Mouse (Mus musculus) left cerebral cortex, adult 11 months (tissue): ENCODE measurements around the gene Smarcd2.

Experiments used
- DNase-seq: peaks from one replicate; pipeline ENCODE4 v3.0.0; 2022; ENCODE audit warnings: low spot score

Smarcd2 gene

DNA sequence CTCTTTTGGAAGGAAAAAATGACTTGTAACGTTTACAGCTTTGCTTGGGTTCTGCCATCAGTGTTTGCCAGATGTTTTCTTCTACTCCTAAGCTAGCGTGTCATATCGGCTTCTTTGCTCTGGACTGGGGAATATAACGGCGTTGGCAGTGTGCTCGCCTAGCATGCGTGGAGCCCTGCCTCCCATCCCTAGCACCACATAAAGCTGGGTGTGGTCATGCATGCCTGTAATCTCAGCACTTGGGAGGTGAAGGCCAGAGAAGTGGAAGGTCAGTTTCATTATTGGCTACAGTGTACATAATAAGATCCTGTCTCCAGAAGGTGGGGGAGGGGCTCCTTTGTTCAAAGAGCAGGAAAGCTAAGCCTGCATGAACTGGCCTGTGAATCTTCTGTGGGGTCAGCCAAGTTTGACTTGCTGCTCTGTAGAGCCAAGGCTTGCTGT lies 2.2 kb upstream of the Smarcd2 start:
- no peak for DNase-seq

DNA sequence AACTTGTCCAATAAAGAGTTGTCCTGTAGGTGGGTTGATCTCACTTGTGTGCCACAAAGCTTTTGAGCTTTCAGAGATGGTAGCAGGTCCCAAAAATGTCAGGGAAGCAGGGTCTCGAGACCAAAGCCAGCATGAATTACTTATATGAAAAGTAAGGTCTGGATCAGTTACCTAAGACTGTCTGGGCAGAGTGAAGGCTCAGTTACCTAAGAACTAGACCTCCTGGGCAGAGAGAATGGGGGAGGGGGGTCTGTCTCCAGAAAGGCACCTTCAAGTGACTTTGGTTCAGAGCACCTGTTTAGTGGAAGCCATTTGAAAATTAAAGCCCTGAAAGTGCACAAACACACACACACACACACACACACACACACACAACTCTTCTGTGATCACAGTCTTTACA lies 1.6 kb upstream of the Smarcd2 start:
- no peak for DNase-seq

DNA sequence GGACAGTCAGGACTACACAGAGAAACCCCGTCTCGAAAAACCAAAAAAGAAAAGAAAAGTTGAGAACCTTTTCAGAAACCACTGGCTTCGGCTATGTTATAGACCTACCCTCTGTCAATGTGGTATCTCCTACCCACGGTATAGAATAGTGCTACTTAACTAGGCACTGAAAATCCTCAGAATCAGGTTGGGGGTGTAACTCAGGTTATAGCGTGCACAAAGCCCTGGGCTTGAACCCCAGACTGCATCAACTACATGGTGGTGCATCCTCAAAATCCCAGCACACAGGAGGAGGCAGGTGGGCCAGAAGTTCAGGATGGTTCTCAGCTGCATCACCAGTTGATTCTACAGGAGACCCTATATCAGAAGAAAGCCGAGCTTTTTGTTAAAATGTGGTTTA lies 1.0 kb upstream of the Smarcd2 start:
- no peak for DNase-seq

DNA sequence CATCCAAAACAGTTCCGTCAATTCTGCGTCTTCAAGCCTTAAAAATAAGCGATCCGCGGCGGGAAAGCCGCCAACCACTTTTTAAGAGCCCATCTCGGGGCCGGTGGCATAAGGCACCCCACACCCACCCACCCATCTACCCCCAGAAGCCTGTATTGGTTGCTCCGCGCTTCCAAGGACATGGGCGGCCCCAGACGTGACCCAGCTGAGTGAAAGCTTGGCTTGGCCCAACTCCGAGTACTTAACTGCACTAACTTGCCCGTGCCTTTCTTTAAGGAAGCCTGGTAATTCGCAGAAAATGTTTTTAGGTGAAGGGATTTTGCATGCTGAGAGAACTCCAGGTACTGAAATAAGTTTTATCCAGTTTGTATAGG lies 526 bp upstream of the Smarcd2 start:
- no peak for DNase-seq

DNA sequence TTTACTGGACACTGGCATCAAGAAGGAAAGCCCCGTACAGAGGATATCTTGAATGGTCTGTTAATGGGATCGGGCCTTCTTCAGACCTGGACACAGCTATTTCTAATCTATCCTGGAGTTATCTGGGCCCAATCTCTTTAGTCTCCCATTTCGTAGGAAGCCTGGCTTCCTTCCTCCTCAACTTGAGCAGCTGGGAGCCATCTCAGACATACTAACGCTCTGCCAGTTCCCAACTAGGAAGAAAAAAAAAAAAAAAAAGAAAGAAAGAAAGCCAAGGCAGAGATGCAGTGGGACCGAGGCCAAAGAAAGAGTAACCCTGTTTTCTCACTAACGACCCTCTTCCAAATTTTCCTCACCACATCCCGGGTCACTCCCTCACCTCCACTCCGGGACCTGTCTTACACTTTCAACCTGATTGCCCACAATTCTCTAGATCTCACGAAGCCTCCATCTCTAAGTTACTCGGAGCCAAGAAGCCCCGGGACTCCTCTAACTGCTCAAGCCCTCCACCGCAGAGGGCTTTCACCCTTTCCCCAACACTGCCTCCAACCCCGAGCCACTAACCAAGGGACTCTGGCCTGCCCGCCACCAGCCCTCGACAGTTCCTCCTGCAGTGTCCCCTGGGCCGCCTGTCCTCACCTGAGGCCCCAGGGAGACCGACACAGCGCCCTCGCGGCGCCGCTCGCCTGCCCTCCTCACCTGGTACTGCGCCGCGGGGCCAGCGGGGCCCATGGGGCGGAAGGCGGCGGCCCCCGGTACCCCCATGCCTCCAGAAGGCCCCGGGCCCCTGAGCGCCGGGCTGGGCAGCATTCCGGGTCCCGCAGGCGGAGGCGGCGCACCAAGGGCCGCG lies 753 bp downstream of the Smarcd2 start:
- no peak for DNase-seq

DNA sequence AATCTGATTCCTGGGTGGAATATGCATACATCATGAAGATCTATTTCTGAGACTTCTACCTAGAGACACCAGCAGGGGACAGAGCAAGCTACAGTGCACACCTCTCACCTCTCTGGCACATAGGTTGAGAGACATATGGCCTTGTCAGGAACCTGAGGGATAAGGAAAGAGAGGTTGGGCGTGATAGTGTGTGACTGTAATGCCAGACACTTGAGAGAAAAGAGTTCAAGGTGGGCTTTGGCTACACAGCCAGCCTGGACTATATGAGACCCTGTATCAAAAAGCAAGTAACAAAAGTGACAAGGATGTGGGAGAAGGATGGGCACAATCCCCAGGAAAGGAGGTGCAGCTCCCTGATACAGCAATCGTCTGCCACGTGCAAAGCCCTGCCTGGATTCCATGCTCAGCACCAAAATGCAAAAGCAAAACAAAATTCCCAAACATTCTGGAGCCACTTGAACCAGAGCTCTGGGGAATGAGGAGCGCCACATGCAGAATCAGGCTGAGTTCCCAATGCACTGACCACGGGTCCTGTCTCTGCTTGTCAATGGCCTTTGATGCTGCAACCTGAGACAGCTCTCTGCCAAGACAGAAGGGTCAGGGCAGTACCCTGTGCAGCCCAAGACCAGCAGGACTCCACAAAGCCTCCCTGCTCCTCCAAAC lies 1.5 kb downstream of the Smarcd2 start:
- DNase-seq, result no peak

DNA sequence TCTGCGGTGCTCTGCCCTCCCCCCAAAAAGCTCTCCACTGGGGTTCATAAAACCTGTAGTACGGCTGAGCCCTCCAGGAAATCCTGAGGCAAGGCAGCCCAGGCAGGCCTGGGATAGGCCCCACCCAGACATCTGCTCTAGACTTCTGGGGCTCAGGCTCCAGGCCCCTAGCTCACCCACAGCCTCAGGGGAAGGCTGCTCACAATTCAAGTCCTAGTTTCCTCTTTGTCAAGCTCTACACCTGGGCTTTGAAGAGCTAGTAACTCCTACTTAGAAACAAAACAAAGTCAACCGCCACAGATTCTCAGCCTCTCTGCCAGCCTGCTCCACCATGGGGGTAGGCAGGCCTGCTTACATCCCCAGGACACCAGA lies 3.7 kb downstream of the Smarcd2 start:
- no peak for DNase-seq

DNA sequence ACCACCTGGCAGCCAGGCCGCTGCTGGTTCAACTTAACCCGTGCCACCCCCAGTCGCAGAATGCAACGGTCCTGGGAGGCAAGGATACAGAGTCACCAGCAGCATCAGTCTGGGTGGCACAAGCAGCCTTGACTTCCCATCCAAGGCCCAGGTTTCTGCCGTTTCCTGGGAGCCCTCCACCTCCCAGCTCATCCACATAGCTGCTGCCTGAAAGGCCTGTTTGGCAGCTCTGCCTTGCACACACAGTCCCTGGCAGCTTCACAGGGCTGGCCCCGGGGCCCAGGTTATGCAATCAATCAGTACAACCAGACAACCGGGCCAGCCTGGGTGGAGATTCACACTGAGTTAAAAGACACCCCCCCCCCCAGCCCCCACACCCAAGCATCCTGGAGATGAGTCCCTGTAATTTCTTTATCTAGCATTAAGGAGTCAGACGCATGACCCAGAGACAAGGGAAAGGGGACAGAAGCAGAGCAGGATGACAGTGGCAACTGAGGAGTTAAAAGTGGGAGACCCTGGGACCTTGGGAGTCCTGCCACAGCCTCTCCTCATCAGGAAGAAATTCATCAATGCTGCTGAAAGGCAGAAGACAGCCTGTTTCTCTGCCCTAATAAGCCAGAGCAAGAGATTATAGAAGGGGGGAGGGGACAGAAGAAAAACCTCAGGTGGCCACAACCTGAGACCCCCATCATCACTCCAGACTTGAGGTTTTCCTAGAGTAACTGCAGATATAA lies 4.3 kb downstream of the Smarcd2 start:
- DNase-seq, result no peak

DNA sequence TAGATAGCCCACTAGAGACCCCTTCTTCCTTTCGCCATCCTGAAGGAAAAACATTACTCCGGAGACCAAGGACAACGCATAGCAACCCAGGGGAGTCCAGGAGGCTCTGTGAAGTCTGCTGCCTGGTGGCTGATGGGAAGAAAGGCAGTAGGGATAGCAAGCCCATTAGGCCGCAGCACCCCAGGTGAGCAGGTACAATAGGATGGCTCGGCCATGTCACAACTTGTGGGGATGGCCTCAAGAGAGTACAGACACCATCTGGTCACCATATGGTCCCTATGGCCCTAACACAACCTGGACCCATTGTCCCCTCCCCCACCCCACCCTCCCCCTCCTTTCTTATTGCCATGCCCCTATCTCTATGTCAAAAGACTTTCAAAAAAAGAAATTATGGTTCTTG lies 4.9 kb downstream of the Smarcd2 start:
- DNase-seq, result no peak

DNA sequence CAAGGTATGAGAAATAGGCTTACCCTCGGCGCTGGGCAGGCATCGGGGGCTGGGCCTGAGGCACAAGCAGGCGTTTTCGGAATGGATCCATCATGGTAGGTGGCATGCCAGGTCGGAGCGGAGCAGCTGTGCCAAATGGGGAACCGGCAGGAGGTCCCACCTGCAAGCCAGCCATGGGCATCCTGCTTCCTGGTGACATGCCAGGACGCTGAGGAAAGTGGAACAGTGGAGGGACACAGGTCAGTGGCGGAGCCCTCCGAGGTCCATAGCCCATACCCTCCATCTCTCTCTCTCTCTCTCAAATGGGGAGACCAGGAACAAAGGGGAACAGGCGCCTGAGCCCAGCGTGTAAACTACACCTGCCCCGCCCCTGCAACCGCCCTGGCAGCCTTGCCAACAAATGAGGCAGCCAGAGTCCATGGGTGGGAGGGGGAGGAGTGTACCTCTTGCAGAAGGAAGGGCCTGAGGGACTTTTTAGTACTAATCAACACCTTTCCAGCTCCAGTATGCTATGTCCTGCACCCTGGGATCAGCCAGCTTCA lies 5.4 kb downstream of the Smarcd2 start:
- DNase-seq, result no peak

DNA sequence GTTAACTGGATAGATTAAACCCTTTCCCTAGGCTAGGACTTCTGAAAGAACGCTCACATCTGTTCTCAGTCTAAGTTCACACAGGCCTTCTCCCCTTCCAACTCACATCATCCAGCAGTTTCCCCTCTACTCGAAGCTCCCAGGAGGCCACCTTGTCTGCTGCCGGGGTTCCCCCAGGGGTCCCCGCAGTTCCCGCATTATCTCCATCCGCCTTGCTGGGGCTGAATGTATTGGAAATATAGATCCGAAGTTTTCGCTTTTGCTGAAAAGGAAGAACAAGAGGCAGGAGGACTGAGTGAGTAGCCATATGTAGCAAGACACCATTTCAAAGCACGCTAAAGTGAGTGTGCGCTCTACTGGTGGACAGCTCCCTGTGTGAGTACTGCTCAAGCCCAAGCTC lies 6.3 kb downstream of the Smarcd2 start:
- no peak for DNase-seq

DNA sequence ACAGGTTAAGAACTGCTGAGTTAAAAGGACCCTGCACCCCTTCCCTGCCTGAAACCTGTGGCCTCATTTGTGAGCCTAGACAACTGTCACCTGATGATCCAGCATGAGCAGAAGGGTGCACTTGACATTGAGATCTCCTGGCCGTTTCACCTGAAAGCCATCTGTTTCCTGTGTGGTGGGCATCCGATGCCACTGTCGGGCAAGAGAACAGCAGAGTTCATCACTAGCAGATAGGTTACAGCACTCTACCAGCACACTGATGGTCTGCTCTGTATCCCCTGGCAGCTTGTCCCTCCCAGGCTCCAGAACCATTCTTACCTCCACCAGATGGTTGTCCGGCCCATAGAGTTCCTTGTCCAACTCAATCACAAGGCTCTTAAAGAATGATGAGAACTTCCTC lies 7.2 kb downstream of the Smarcd2 start:
- no peak for DNase-seq

DNA sequence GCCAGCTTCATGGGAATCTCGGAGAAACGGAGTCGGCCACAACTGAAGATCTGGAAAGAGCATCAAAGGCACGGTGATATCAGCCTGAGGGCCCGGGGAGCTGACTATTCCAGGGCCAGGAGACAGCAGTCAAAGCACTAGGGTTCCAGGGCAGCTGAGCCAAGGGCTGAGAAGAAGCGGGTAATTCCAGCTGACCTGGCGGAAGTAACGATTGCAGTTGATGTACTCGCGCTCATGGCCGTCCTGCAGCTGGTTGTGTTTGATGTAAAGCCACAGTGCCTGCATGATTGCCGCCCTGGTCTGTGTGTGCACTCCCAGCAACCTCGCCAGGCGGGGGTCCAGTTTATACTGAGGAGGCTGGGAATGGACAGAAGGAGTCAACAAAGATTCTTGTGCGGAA lies 7.8 kb downstream of the Smarcd2 start:
- no peak for DNase-seq

DNA sequence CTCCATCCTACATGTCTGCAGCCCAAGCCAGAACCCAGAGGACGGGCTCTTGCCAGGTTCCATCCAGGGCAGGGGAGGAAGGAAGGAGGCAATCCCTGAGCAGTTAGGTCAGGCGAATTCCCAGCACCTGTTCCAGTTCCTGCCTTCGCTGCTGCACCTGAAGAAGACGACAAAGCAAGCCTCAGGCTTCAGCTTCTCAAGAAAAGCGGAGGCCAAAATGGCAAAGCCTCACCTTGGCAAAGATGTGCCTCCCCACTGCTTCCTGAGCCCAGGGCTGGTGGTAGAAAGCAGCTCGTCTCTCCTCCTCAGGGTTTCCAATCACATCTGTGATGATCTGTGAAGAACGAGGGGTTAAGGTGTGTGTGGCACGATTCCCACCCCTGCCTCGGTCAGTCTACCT lies 8.8 kb downstream of the Smarcd2 start:
- no peak for DNase-seq

DNA sequence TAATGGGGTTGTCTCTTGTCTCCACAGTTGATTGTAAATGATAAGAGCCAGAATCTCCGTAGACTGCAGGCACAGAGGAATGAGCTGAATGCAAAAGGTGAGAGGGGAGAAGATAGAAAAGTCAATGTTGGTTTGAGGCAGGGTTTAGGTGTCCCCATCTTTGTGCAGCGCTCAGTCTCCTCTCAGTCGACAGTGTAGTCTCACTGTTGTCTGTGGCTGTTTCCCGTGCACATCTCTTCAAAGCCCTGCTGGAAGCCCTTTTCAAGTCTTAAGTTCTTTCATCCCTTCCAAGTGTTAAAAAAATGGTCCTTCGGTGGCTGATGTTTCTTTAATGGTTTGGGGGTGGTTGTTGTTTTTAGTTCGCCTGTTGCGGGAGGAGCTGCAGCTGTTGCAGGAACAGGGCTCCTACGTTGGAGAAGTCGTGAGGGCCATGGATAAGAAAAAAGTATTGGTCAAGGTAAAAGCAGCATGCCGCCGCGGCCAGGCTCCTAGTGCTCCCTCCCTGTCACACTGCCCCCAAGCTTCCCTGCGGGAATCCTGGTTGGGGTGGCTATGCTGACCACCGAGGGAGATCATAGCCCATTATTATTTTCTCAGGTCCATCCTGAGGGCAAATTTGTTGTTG lies 11.8 kb downstream of the Smarcd2 start:
- no peak for DNase-seq

DNA sequence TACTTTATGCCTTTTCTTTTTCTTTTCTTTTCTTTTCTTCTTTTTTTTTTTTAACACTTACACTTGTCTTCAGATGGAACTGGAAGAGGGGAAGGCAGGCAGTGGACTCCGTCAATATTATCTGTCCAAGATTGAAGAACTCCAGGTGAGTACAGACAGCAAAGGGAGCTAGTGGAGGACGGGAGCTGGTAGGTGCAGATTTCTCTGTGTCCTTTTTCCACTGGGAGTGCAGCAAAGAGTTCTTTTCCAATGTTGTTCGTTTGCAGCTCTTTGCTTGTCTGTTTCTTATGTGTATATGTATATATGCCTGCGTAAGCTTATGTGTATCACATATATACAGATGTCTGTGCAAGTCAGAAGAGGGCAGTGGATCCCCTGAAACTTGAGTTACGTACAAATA lies 16.0 kb downstream of the Smarcd2 start:
- DNase-seq, result no peak

DNA sequence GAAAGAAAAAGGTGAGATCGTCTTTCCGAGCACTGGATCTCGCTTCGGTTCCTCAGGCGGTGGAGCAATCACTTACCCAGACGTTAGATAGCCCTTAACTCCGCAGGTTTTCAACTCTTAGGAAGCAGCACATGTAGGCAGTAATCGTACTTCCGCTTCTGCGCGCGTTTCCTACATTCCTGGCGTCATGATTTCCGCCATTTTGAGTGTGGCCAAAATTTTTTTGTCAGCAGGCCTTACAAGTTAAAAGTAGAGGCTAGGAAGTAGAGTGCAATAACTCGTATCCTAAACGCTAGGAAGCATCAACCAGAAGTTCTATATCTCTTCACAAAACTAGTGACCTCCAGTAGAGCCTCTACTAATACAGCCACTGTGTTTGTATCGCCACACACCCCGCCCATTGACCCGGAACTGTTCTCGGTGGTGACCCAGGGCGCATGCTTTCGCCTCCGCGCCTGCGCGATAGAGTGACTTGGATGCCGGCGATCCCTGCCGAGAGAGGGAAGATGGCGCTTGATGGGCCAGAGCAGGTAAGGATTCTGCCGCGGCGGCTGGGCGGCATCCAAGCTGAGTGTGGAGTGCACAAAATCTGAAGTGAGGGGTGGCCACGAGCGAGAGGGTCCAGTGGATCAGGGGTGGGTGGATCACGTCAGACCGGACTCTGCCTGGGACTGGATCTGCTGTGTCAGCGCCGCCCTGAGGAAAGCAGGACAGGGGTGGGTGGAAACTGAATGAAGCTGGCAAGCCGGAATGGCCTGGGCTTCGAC lies 16.9 kb downstream of the Smarcd2 start, which contains the start of the genes Ftsj3 and Psmc5:
Gene Ftsj3, minus strand, starts transcription at position 395 of the 767 bp plus-strand sequence.
Gene Psmc5, plus strand, starts transcription at position 470 of the 767 bp plus-strand sequence.
- peak; percentile 97 for DNase-seq

DNA sequence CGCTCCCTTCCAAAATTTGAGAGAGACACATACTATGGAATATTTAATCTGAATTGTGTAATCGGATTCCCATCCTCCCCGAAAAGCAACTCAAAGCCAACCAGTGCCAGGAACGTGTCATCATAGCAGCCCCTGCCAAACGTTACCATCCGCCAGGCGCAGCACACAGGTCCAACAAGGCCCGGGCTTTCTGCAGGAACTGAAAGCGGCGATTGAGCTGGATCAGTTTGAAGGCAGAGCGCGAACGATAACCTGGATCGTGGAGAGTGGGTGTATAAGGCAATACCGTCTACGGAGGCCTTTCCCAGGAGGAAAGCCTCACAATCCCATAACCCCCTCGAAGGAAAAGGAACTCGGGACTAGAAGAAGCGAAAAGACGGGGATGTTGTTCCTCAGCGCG lies 17.6 kb downstream of the Smarcd2 start:
- DNase-seq, result no peak

DNA sequence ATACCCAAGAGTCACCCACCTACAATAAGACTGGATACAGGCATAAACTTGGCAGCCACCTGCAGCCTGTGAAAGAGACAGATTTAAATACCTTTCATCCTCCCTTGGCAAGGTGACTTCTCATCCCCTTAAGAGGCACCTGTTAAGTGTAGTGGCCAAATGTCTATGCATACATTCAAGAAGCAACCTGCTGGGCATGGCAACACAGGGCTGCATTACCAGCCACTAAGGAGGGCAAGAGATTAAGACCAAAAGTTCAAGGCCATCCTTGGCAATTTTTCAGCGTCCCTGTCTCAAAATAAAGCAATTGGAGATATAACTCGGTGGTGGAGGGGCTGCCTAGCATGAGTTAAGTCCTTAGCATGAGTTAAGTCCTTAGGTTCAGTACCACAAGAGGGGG lies 18.0 kb downstream of the Smarcd2 start:
- DNase-seq, result no peak

DNA sequence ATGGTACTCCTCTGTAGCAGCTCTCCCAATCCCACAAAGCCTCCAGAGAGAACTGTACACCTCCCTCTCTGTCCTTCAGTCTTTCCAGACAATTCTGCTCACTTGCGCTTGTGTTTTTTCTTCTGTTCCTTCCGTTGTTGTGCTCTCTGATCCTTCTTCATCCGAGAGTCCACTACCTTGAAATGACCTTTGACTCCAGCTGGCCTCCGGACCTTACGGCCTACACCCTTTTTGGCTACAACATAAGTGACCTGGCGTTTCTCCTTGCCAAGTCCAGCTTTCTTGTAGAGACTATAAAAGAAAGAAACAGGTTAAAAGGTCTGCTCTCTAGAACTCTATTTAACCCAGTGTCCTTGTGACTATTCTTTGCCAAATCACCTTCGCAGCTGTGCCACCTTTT lies 23.4 kb downstream of the Smarcd2 start:
- no peak for DNase-seq

DNA sequence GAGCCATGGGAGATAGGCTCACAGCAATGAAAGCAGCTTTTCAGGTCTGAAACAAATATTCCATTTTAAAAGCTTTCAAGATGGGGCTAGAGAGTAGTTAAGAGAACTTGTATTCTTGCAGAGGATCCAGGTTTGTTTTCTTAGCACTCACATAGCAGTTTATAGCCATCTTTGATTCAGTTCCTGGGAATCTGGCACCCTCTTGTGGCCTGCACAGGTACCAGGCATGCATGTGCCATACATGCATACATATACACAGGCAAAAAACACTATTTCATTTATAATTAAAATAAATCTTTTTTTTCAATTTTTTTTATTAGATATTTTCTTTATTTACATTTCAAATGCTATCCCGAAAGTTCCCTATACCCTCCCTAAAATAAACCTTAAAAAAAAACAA lies 25.9 kb downstream of the Smarcd2 start:
- no peak for DNase-seq
